Mouse (Mus musculus): Measurements from ENCODE around the gene Trim80. TPM values are rescaled to one million over a fixed set of nuclear protein-coding genes. Genes with fewer than 3 reads are reported as not detected.
A peak's percentile ranks its signal among the peaks of the same experiment; 100 is the strongest.
"Not testable (repeated sequence)": the region's sequence is repeated elsewhere in the genome, so short reads cannot be mapped to it uniquely, and the experiment has no call there.

The Trim80 gene
- polyA plus RNA-seq, 1 experiment: not detected

DNA sequence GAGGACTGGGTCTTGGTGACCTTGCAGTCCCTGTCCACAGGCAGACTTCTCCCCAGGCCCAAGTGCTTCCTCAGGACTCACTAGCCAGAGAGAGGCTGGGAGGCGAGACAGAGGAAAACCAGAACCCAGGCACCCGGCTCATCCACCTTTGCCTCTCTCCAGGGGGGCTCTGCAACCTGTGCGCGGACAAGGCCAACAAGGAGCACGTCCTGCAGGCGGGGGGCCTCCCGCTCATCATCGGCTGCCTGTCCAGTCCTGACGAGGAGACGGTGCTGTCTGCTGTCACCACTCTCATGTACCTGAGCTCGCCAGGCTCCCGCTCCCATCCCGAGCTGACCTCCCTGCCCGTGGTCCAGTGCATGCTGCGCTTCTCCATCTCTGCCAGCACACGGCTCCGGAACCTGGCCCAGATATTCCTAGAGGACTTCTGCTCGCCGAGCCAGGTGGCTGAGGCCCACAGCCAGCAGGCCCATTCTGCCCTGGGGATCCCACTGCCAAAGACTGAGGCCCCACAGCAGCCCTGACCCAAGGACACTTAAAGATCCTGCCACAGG is 48.3 kb downstream of the Trim80 start:
- H3K4me3 ChIP-seq: no peak overlapping the region
- TF ChIP-seq REST (IDR thresholded peaks at IDR 0.05; ENCODE audit: insufficient read depth, insufficient read length): no peak
- no peak for TF ChIP-seq CEBPB (IDR thresholded peaks at IDR 0.05; ENCODE audit: insufficient read depth, poor library complexity, severe bottlenecking)
- TF ChIP-seq POLR2AphosphoS2 (IDR thresholded peaks at IDR 0.05; ENCODE audit: insufficient read length, low read depth): no peak
- TF ChIP-seq USF1 (IDR thresholded peaks at IDR 0.05; ENCODE audit: low read depth): no peak
- no peak for TF ChIP-seq MAX (IDR thresholded peaks at IDR 0.05; ENCODE audit: low read depth)
- no peak for TF ChIP-seq E2F4 (IDR thresholded peaks at IDR 0.05; ENCODE audit: insufficient read depth)
- no peak for TF ChIP-seq TCF3 (IDR thresholded peaks at IDR 0.05; ENCODE audit: insufficient read length, low read depth)
- no peak for TF ChIP-seq MYOD1 (IDR thresholded peaks at IDR 0.05; ENCODE audit: control insufficient read depth in 1 of 3, insufficient read length in 2 of 3, low read depth in 2 of 3)
- no peak for TF ChIP-seq POLR2A (IDR thresholded peaks at IDR 0.05; ENCODE audit: insufficient read length, low read depth)
- no peak overlapping the region for H3K4me2 ChIP-seq (ENCODE audit: low read depth)
- no peaks in the 10 kb centered on the region for H3K79me2 ChIP-seq (ENCODE audit: control insufficient read depth, insufficient read depth)
- no peaks in the 10 kb centered on the region for H3K27me3 ChIP-seq (ENCODE audit: control insufficient read depth, insufficient read depth, insufficient read length)
- H3K36me3 ChIP-seq (ENCODE audit: control insufficient read depth, insufficient read depth): peaks cover 6% of the 10 kb centered on the region
- no peak overlapping the region for H3ac ChIP-seq (ENCODE audit: control insufficient read depth, insufficient read length)

- TF ChIP-seq CEBPB (IDR thresholded peaks at IDR 0.05; ENCODE audit: insufficient read depth, poor library complexity, severe bottlenecking) (no peak), REST (IDR thresholded peaks at IDR 0.05; ENCODE audit: insufficient read depth, insufficient read length) (no peak), TCF12 (IDR thresholded peaks at IDR 0.05; ENCODE audit: insufficient read depth, poor library complexity, severe bottlenecking) (no peak), POLR2AphosphoS2 (IDR thresholded peaks at IDR 0.05; ENCODE audit: insufficient read length, low read depth) (no peak), MAX (IDR thresholded peaks at IDR 0.05; ENCODE audit: low read depth) (no peak), MYOG (IDR thresholded peaks at IDR 0.05; ENCODE audit: control insufficient read depth in 1 of 3, insufficient read depth in 1 of 3, insufficient read length in 2 of 3, low read depth in 2 of 3) (no peak), POLR2A (IDR thresholded peaks at IDR 0.05; ENCODE audit: insufficient read length, low read depth) (no peak)
- H3K79me2 ChIP-seq (ENCODE audit: control insufficient read depth, insufficient read depth): no peaks in the 10 kb centered on the region
- H3K27me3 ChIP-seq (ENCODE audit: control insufficient read depth, insufficient read depth, insufficient read length): no peaks in the 10 kb centered on the region
- H3K36me3 ChIP-seq (ENCODE audit: control insufficient read depth, insufficient read depth): peaks cover 6% of the 10 kb centered on the region
- H3ac ChIP-seq (ENCODE audit: control insufficient read depth, insufficient read length): peak overlapping the region; percentile 14
- peak overlapping the region; percentile 100 for H3K4me2 ChIP-seq (ENCODE audit: low read depth)
- peak overlapping the region; percentile 79 for H3K4me3 ChIP-seq
These were observed 50.4 kb downstream of the Trim80 start for GRCm38 (mm10) chr11:115490441-115491355.

DNA sequence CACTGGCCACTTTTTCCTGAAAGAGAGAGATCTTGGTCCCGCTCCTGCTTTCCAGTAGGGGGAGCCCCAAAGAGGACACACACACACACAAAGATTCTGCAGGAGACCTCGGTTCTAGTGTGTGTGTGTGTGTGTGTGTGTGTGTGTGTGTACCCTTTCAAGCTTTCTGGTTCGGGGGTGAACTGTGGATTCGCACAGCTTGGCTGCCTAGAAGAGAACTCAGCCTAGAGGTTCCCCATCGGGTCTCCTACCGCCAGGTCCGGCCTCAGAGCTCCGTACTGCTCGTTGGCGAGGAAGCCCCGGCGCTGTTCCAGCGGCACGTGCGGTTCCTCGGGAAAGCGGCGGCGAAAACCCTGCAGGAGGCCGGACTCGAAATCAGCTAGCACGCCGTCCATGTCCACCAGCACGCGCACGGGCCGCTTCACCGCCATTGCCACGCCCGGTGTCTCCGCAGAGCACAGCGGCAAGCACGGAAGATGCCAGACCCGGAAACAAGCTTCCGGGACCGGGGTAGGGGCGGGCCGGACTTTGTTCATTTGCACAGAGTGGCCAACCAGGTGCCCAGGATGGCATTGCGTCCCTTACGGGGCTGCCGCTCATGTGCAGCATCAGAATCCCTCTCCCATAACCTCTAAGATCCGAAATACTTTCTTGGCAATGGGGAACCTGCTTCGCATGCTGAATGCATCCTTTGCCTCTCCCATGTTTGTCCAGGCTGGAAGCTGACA is 51.2 kb downstream of the Trim80 start, which contains the start of gene Nt5c:
Gene Nt5c, minus strand, starts transcription at position 507 of the 728 bp plus-strand sequence.
- Histone ChIP-seq H3K4me3 (peak within 1 kb of the TSS; percentile 79), H3K4me2 (ENCODE audit: low read depth) (peak within 1 kb of the TSS; percentile 100), H3K27me3 (ENCODE audit: control insufficient read depth, insufficient read depth, insufficient read length) (no peaks in the 10 kb centered on the region), H3K36me3 (ENCODE audit: control insufficient read depth, insufficient read depth) (peaks cover 6% of the 10 kb centered on the region), H3ac (ENCODE audit: control insufficient read depth, insufficient read length) (peak within 1 kb of the TSS; percentile 14), H3K79me2 (ENCODE audit: control insufficient read depth, insufficient read depth) (no peaks in the 10 kb centered on the region)
- TF ChIP-seq MYOG (IDR thresholded peaks at IDR 0.05; ENCODE audit: control insufficient read depth in 1 of 3, insufficient read depth in 1 of 3, insufficient read length in 2 of 3, low read depth in 2 of 3): peak in 1 of 3 experiments; percentile 42
- no peak for TF ChIP-seq REST (IDR thresholded peaks at IDR 0.05; ENCODE audit: insufficient read depth, insufficient read length)
- peak; percentile 90 for TF ChIP-seq POLR2A (IDR thresholded peaks at IDR 0.05; ENCODE audit: insufficient read length, low read depth)
- TF ChIP-seq CEBPB (IDR thresholded peaks at IDR 0.05; ENCODE audit: insufficient read depth, poor library complexity, severe bottlenecking): no peak
- TF ChIP-seq POLR2AphosphoS2 (IDR thresholded peaks at IDR 0.05; ENCODE audit: insufficient read length, low read depth): peak; percentile 87

DNA sequence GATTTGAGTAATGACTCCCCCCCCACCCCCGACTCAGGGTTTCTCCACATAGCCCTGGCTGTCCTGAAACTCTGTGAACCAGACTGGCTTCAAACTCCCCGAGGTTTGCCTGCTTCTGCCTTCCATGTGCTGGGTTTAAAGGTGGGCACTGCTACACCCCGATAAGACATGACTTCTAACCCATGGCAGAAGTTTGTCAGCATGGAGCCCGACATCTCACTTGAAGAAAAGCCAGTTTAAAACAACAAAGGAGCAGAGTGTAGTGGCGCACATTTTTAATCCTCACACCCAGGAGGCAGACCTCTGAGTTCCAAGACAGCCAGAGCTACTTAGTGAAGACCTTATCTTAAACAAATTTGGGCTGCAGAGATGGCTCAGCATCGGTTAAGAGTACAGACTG is 52.0 kb downstream of the Trim80 start:
- no peak for TF ChIP-seq MYOG (IDR thresholded peaks at IDR 0.05; ENCODE audit: control insufficient read depth in 1 of 3, insufficient read depth in 1 of 3, insufficient read length in 2 of 3, low read depth in 2 of 3)
- H3ac ChIP-seq (ENCODE audit: control insufficient read depth, insufficient read length): no peak overlapping the region
- peak overlapping the region; percentile 79 for H3K4me3 ChIP-seq
- no peaks in the 10 kb centered on the region for H3K27me3 ChIP-seq (ENCODE audit: control insufficient read depth, insufficient read depth, insufficient read length)
- peaks cover 6% of the 10 kb centered on the region for H3K36me3 ChIP-seq (ENCODE audit: control insufficient read depth, insufficient read depth)
- peak overlapping the region; percentile 100 for H3K4me2 ChIP-seq (ENCODE audit: low read depth)
- no peaks in the 10 kb centered on the region for H3K79me2 ChIP-seq (ENCODE audit: control insufficient read depth, insufficient read depth)

DNA sequence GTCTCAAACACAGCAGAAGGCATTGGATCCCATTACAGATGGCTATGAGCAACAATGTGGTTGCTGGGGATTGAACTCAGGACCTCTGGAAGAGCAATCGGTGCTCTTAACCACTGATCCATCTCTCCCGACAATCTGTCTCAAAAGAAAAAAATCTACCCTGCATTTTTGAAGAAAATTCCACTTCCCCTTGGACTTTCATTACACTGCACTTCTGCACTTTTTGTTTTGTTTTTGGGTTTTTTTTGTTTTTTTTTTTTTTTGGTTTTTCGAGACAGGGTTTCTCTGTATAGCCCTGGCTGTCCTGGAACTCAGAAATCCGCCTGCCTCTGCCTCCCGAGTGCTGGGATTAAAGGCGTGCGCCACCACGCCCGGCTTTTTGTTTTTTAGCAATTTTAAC is 56.2 kb downstream of the Trim80 start:
- H3K36me3 ChIP-seq (ENCODE audit: control insufficient read depth, insufficient read depth): peaks cover 26% of the 10 kb centered on the region
- not testable (repeated sequence) for H3K27me3 ChIP-seq (ENCODE audit: control insufficient read depth, insufficient read depth, insufficient read length); H3ac ChIP-seq (ENCODE audit: control insufficient read depth, insufficient read length); H3K79me2 ChIP-seq (ENCODE audit: control insufficient read depth, insufficient read depth); H3K4me3 ChIP-seq; H3K4me2 ChIP-seq (ENCODE audit: low read depth)

Other genes with a start within 250 kb of the Trim80 start
- gene Grin2c, start 173.3 kb upstream of the Trim80 start, polyA plus RNA-seq (2012; fragmentation: generic; extraction: Trizol): not detected
- 13.9 TPM for gene Fdxr, start 163.5 kb upstream of the Trim80 start, polyA plus RNA-seq (2012; fragmentation: generic; extraction: Trizol)
- 0.62 TPM for gene Fads6, start 142.9 kb upstream of the Trim80 start, polyA plus RNA-seq (2012; fragmentation: generic; extraction: Trizol)
- 0.01 TPM for gene Otop2, start 133.4 kb upstream of the Trim80 start, polyA plus RNA-seq (2012; fragmentation: generic; extraction: Trizol)
- gene Ush1g, start 118.5 kb upstream of the Trim80 start, polyA plus RNA-seq (2012; fragmentation: generic; extraction: Trizol): 0.16 TPM
- gene Otop3, start 105.8 kb upstream of the Trim80 start, polyA plus RNA-seq (2012; fragmentation: generic; extraction: Trizol): not detected
- gene Hid1, start 72.8 kb upstream of the Trim80 start, polyA plus RNA-seq (2012; fragmentation: generic; extraction: Trizol): 63.1 TPM
- gene Cdr2l, start 58.6 kb upstream of the Trim80 start, polyA plus RNA-seq (2012; fragmentation: generic; extraction: Trizol): 52.8 TPM
- gene Mrpl58, start 36.8 kb upstream of the Trim80 start, polyA plus RNA-seq (2012; fragmentation: generic; extraction: Trizol): 201 TPM
- 693 TPM for gene Atp5h, start 20.6 kb upstream of the Trim80 start, polyA plus RNA-seq (2012; fragmentation: generic; extraction: Trizol)
- 27.3 TPM for gene Kctd2, start 20.4 kb upstream of the Trim80 start, polyA plus RNA-seq (2012; fragmentation: generic; extraction: Trizol)
- gene Slc16a5, start 21.9 kb downstream of the Trim80 start, polyA plus RNA-seq (2012; fragmentation: generic; extraction: Trizol): 0.10 TPM
- gene Armc7, start 35.1 kb downstream of the Trim80 start, polyA plus RNA-seq (2012; fragmentation: generic; extraction: Trizol): 6.2 TPM
- 64.0 TPM for gene Nt5c, start 51.3 kb downstream of the Trim80 start, polyA plus RNA-seq (2012; fragmentation: generic; extraction: Trizol)
- gene Jpt1, start 73.8 kb downstream of the Trim80 start, polyA plus RNA-seq (2012; fragmentation: generic; extraction: Trizol): 386 TPM
- 176 TPM for gene Sumo2, start 95.7 kb downstream of the Trim80 start, polyA plus RNA-seq (2012; fragmentation: generic; extraction: Trizol)
- 41.1 TPM for gene Nup85, start 123.9 kb downstream of the Trim80 start, polyA plus RNA-seq (2012; fragmentation: generic; extraction: Trizol)
- 61.5 TPM for gene Mrps7, start 163.4 kb downstream of the Trim80 start, polyA plus RNA-seq (2012; fragmentation: generic; extraction: Trizol)
- gene Gga3, start 163.5 kb downstream of the Trim80 start, polyA plus RNA-seq (2012; fragmentation: generic; extraction: Trizol): 16.4 TPM
- gene Mif4gd, start 172.4 kb downstream of the Trim80 start, polyA plus RNA-seq (2012; fragmentation: generic; extraction: Trizol): 17.5 TPM
- 13.9 TPM for gene Slc25a19, start 187.8 kb downstream of the Trim80 start, polyA plus RNA-seq (2012; fragmentation: generic; extraction: Trizol)